ENCODE assay signal across 8 mouse cellular contexts in genomic region chr16:33683206-33684161, GRCm38 (mm10). TPM values are rescaled to one million over a fixed set of nuclear protein-coding genes. Genes with fewer than 3 reads are reported as not detected.
DNase-seq lines count a peak whose midpoint lies in the region; ATAC-seq and TF ChIP-seq lines count a peak whose summit lies in the region.

No protein-coding gene starts in this region.

- H3K27ac ChIP-seq in liver, adult 2 months (replicated peaks; ENCODE audit: insufficient read depth, low read depth, low read length) = peak overlapping the region; percentile 77
- no peak overlapping the region for H3K27ac ChIP-seq in liver, embryonic 11.5 days (ENCODE audit: low read depth, low read length)

- H3K9me3 ChIP-seq in liver, embryonic 11.5 days (ENCODE audit: control insufficient read depth, low read length) = no peaks in the 10 kb centered on the region

- peaks cover 3% of the 10 kb centered on the region; the same call in 1 of the 2 replicates for H3K79me2 ChIP-seq in liver, adult 2 months (ENCODE audit: control insufficient read depth, insufficient read depth, low read length)

- H3K4me2 ChIP-seq in liver, embryonic 11.5 days = peak overlapping the region; percentile 99

- ATAC-seq in liver, embryonic 11.5 days (replicated peaks; ENCODE audit: low FRiP score) = peak; percentile 34

- no peak for TF ChIP-seq POLR2A in liver, adult 2 months (IDR thresholded peaks at IDR 0.05; ENCODE audit: extremely low read depth, insufficient read depth, low read length)

- WGBS in liver, adult 2 months = 73% methylated on average over 13 of the region's 13 CpGs
- WGBS in liver, embryonic 11.5 days = 56% methylated on average over 13 of the region's 13 CpGs

- no peak for TF ChIP-seq CTCF in liver, adult 2 months (IDR thresholded peaks at IDR 0.05; ENCODE audit: low read depth, low read length)

- H3K4me1 ChIP-seq in liver, adult 2 months (ENCODE audit: control insufficient read depth, insufficient read depth, low read length) = peaks cover 2% of the 10 kb centered on the region; the same call in 1 of the 2 replicates
- H3K4me1 ChIP-seq in liver, embryonic 11.5 days (replicated peaks; ENCODE audit: control insufficient read depth, insufficient read depth, low read length) = peaks cover 11% of the 10 kb centered on the region

- H3K4me3 ChIP-seq in liver, adult 2 months (ENCODE audit: insufficient read depth, low read depth, low read length) = peak overlapping the region; percentile 85; the same call in 1 of the 2 replicates
- peak overlapping the region; percentile 91 for H3K4me3 ChIP-seq in liver, embryonic 11.5 days (ENCODE audit: low read depth, low read length)

- H3K9ac ChIP-seq in liver, adult 2 months (ENCODE audit: low read depth, low read length) = peak overlapping the region; percentile 46; the same call in 1 of the 2 replicates
- H3K9ac ChIP-seq in liver, embryonic 11.5 days (ENCODE audit: low read depth, low read length) = peak overlapping the region; percentile 89

- peak; percentile 15 for DNase-seq in liver, adult 2 months (ENCODE audit: extremely low read depth, low read depth, low spot score)
- DNase-seq in liver (no peak), R1 (ENCODE audit: low read depth, low spot score) (peak; percentile 37)
- peak; percentile 69 for DNase-seq in heart, adult 8-10 months (ENCODE audit: low spot score)
- peak; percentile 49 for DNase-seq in liver, embryonic 11.5 days (ENCODE audit: low spot score)
- DNase-seq in adrenal gland, postnatal 14 days = no peak
- DNase-seq in layer of hippocampus, adult 9-10 months (ENCODE audit: low spot score) = no peak
- no peak for DNase-seq in frontal cortex, postnatal 10 days (ENCODE audit: low spot score in 2 of 2)

- H3K36me3 ChIP-seq in liver, adult 2 months (ENCODE audit: control insufficient read depth, insufficient read depth, low read length) = no peaks in the 10 kb centered on the region
- no peaks in the 10 kb centered on the region for H3K36me3 ChIP-seq in liver, embryonic 11.5 days (ENCODE audit: control insufficient read depth, insufficient read depth, low read length)

- H3K27me3 ChIP-seq in liver, adult 2 months (ENCODE audit: control insufficient read depth, insufficient read depth, low read length) = no peaks in the 10 kb centered on the region
- H3K27me3 ChIP-seq in liver, embryonic 11.5 days (replicated peaks; ENCODE audit: control insufficient read depth, insufficient read depth, low read length) = no peaks in the 10 kb centered on the region

RNA-seq across cellular contexts. Expression of gene Heg1, which starts 0.7 kb away (rescaled TPM):
- total RNA-seq in liver, adult 2 months (2014; rRNA removed) = 8.6 and 12.6 TPM in 2 replicates
- polyA plus RNA-seq in liver, adult 2 months (2012; rRNA removed) = 5.7 and 5.8 TPM in 2 replicates
- 100 to 1,000 TPM; 122 to 159 (median 140) TPM for total RNA-seq in heart, adult 8-10 months (2022)
- polyA plus RNA-seq in liver, embryonic 11.5 days (2014; fragmentation: Nextera tagmentation; extraction: Ambion mirVana) = 14.6 and 17.7 TPM in 2 replicates
- total RNA-seq in adrenal gland, postnatal 14 days (2021) = 87.2 and 88.6 TPM in 2 replicates

Comparison
In these comparisons a context has a peak if more than half of its experiments do, and no peak if none do; other contexts are left out.
1. DNase-seq: peak in liver, adult 2 months (single experiment), R1 (single experiment), heart, adult 8-10 months (single experiment) and liver, embryonic 11.5 days (single experiment); none in liver (single experiment), adrenal gland, postnatal 14 days (single experiment), layer of hippocampus, adult 9-10 months (single experiment) and frontal cortex, postnatal 10 days (0 of 2).